Mouse (Mus musculus): ENCODE measurements around the gene Zfp661. TPM values are rescaled to one million over a fixed set of nuclear protein-coding genes. Genes with fewer than 3 reads are reported as not detected.

Zfp661 gene
- 4.1 to 5.7 TPM (median 4.9 TPM) in 4 replicates for total RNA-seq (2023)

GRCm38 (mm10) chr2:127586694-127587513, at the start of gene Zfp661, which contains the start of gene Mrps5:
TSS of gene Zfp661 (minus strand) at chr2:127587094.
TSS of gene Mrps5 (plus strand) at chr2:127587222.

GRCm38 (mm10) chr2:127541185-127541584, 45.7 kb downstream of the Zfp661 start, which contains the start of gene Prom2:
TSS of gene Prom2 (minus strand) at chr2:127541467.

Other genes starting within 250 kb of the Zfp661 start
- 0.70 to 1.0 TPM (median 0.82 TPM) in 4 replicates for gene Astl, start 248.5 kb downstream of the Zfp661 start, total RNA-seq (2023)
- 0.15 TPM in 2 of 4 replicates, not detected in the others for gene Adra2b, start 223.9 kb downstream of the Zfp661 start, total RNA-seq (2023)
- gene Gpat2, start 161.9 kb downstream of the Zfp661 start, total RNA-seq (2023) = 0.29 to 0.69 TPM (median 0.64 TPM) in 3 of 4 replicates, not detected in the other
- 9.5 to 16.4 TPM (median 11.3 TPM) in 4 replicates for gene Fahd2a, start 142.5 kb downstream of the Zfp661 start, total RNA-seq (2023)
- gene Kcnip3, start 65.0 kb downstream of the Zfp661 start, total RNA-seq (2023) = not detected in 4 replicates
- not detected in 4 replicates for gene Prom2, start 45.6 kb downstream of the Zfp661 start, total RNA-seq (2023)
- gene Mrps5, start 128 bp upstream of the Zfp661 start, total RNA-seq (2023) = 74.3 to 98.2 TPM (median 82.5 TPM) in 4 replicates
- not detected in 4 replicates for gene Mal, start 69.6 kb upstream of the Zfp661 start, total RNA-seq (2023)
- gene Mall, start 142.8 kb upstream of the Zfp661 start, total RNA-seq (2023) = 0.44 to 0.85 TPM (median 0.57 TPM) in 3 of 4 replicates, not detected in the other
- 1.4 to 2.9 TPM (median 1.9 TPM) in 4 replicates for gene Nphp1, start 201.8 kb upstream of the Zfp661 start, total RNA-seq (2023)
- 10.9 to 15.6 TPM (median 12.8 TPM) in 4 replicates for gene Mtln, start 205.4 kb upstream of the Zfp661 start, total RNA-seq (2023)
- gene Bub1, start 244.8 kb upstream of the Zfp661 start, total RNA-seq (2023) = 0.39 to 2.0 TPM (median 0.98 TPM) in 4 replicates